ENCODE assay signal across 18 mouse cellular contexts in genomic region chr12:99565606-99566005, GRCm38 (mm10). TPM values are rescaled to one million over a fixed set of nuclear protein-coding genes. Genes with fewer than 3 reads are reported as not detected.
A peak's percentile ranks its signal among the peaks of the same experiment; 100 is the strongest.
DNase-seq lines count a peak whose midpoint lies in the region; ATAC-seq and TF ChIP-seq lines count a peak whose summit lies in the region.
"Had no signal": no experiment of that assay in that cellular context is flagged by ENCODE, and none has a peak within 500 bp of the region (broad histone marks: within the 10 kb centered on the region; RNA-seq: fewer than 3 reads in every experiment).

No protein-coding gene starts in this region.

- WGBS in thymus, adult 2 months, result 10% methylated on average over 2 of the region's 2 CpGs

- no peaks in the 10 kb centered on the region for H3K36me3 ChIP-seq in thymus, adult 2 months (ENCODE audit: control insufficient read depth, insufficient read depth, low read length)
- H3K36me3 ChIP-seq in splenic B cell, adult 2 months (ENCODE audit: control insufficient read depth, insufficient read depth, low read length, poor library complexity, severe bottlenecking), result no peaks in the 10 kb centered on the region; the same call in 1 of the 2 replicates
- H3K36me3 ChIP-seq: embryonic facial prominence, embryonic 10.5 days; forebrain, embryonic 15.5 days; heart, embryonic 12.5 days had no signal

- H3K27ac ChIP-seq in thymus, adult 2 months (ENCODE audit: control insufficient read depth, insufficient read depth, low read length), result peak overlapping the region; percentile 24; the same call in 1 of the 2 replicates
- H3K27ac ChIP-seq: embryonic facial prominence, embryonic 10.5 days; forebrain, embryonic 15.5 days; hindbrain, embryonic 10.5 days; hindbrain, embryonic 14.5 days had no signal

- TF ChIP-seq POLR2A in thymus, adult 2 months (IDR thresholded peaks at IDR 0.05; ENCODE audit: control insufficient read depth, extremely low read depth, insufficient read depth, low read length, poor library complexity), result no peak

- H3K4me1 ChIP-seq in thymus, adult 2 months (replicated peaks; ENCODE audit: control insufficient read depth, insufficient read depth, low read length), result peaks cover 8% of the 10 kb centered on the region

- no peak for TF ChIP-seq CTCF in thymus, adult 2 months (IDR thresholded peaks at IDR 0.05; ENCODE audit: borderline replicate concordance, control insufficient read depth, extremely low read depth, insufficient read depth, low read length, poor library complexity)

- no peak overlapping the region for H3K4me3 ChIP-seq in thymus, adult 2 months (ENCODE audit: control insufficient read depth, insufficient read depth, low read length)
- H3K4me3 ChIP-seq: embryonic facial prominence, embryonic 10.5 days; erythroblast, embryonic 14.5 days; forebrain, embryonic 15.5 days; heart, embryonic 12.5 days; hindbrain, embryonic 10.5 days had no signal

- peak; percentile 26 for DNase-seq in CD4-positive, CD25-positive, alpha-beta regulatory T cell, adult 2 months (ENCODE audit: low read depth, low spot score)
- no peak for DNase-seq in thymus, adult 2 months
- no peak for DNase-seq in thymus, postnatal 36 days
- DNase-seq in CD4-positive helper T cell, adult 2 months (ENCODE audit: low read depth, low spot score), result peak; percentile 54
- DNase-seq in splenic B cell, adult 2 months (ENCODE audit: low read depth, low spot score), result peak; percentile 38
- no peak for DNase-seq in layer of hippocampus, adult 18-20 months (ENCODE audit: low spot score in 2 of 2)
- DNase-seq: adrenal gland, adult 8-10 months; adrenal gland, postnatal 36 days; cerebellum, adult 2 months; cerebellum, postnatal 10 days; gastrocnemius, postnatal 36 days had no signal

- H3K27me3 ChIP-seq in thymus, adult 2 months (ENCODE audit: control insufficient read depth, insufficient read depth, low read length), result no peaks in the 10 kb centered on the region
- H3K27me3 ChIP-seq in splenic B cell, adult 2 months (ENCODE audit: control insufficient read depth, insufficient read depth, low read length, poor library complexity, severe bottlenecking), result no peaks in the 10 kb centered on the region
- H3K27me3 ChIP-seq: forebrain, embryonic 15.5 days; heart, embryonic 12.5 days had no signal

- no peak for ATAC-seq in CD4-positive, CD25-positive, alpha-beta regulatory T cell, adult 4 months
- ATAC-seq: forebrain, embryonic 15.5 days had no signal

RNA-seq across cellular contexts. Expression of gene Foxn3, which starts 2.2 kb away (rescaled TPM):
- polyA plus RNA-seq in CD4-positive, CD25-positive, alpha-beta regulatory T cell, adult 4 months (2017; shearing (Covaris generic)), result 100 to 1,000 TPM; 129 to 166 TPM
- 71.3 and 90.9 TPM in 2 replicates for polyA plus RNA-seq in thymus, adult 2 months (2012; rRNA removed)
- 10 to 100 TPM; 51.4 to 54.4 TPM for total RNA-seq in layer of hippocampus, adult 18-20 months (2021)

Comparison
In these comparisons a context has a peak if more than half of its experiments do, and no peak if none do; other contexts are left out.
1. DNase-seq: peak in CD4-positive, CD25-positive, alpha-beta regulatory T cell, adult 2 months (single experiment), CD4-positive helper T cell, adult 2 months (single experiment) and splenic B cell, adult 2 months (single experiment); none in thymus, adult 2 months (single experiment), thymus, postnatal 36 days (0 of 2) and layer of hippocampus, adult 18-20 months (0 of 2).